Mouse (Mus musculus) activated CD4-positive, CD25-positive, alpha-beta regulatory T cell, adult 4 months (primary cell): ENCODE data around the gene Samd13. TPM values are rescaled to one million over a fixed set of nuclear protein-coding genes. Genes with fewer than 3 reads are reported as not detected.

Experiments used
- ATAC-seq: one replicate; pipeline ENCODE4 v1.8.0; 2017
- polyA plus RNA-seq, 2 experiments: library from polyadenylated mRNA; unstranded; fragments of 100-300 nt; shearing (Covaris generic); gene quantifications; one replicate each; pipeline ENCODE4 v1.2.1; 2017

Samd13 gene
- polyA plus RNA-seq, 2 experiments from 2014 or later, result 0.21 TPM; not detected in 1

GRCm38 (mm10) chr3:146611821-146612220 is 73.6 kb downstream of the Samd13 start:
- no peak for ATAC-seq

- no peak for ATAC-seq
These were observed 74.1 kb downstream of the Samd13 start for GRCm38 (mm10) chr3:146611261-146611660.

GRCm38 (mm10) chr3:146610322-146610721 is 75.1 kb downstream of the Samd13 start:
- ATAC-seq, result no peak

- ATAC-seq, result no peak
These were observed 78.0 kb downstream of the Samd13 start for GRCm38 (mm10) chr3:146607368-146607767.

- no peak for ATAC-seq
These were observed 80.7 kb downstream of the Samd13 start for GRCm38 (mm10) chr3:146604647-146605046.

GRCm38 (mm10) chr3:146602531-146602930 is 82.9 kb downstream of the Samd13 start:
- no peak for ATAC-seq

GRCm38 (mm10) chr3:146601205-146601604 is 84.2 kb downstream of the Samd13 start:
- no peak for ATAC-seq

- no peak for ATAC-seq
These were observed 86.0 kb downstream of the Samd13 start for GRCm38 (mm10) chr3:146599198-146599900.

- no peak for ATAC-seq
These were observed 87.0 kb downstream of the Samd13 start for GRCm38 (mm10) chr3:146598411-146598810.

- ATAC-seq, result no peak
These were observed 88.5 kb downstream of the Samd13 start for GRCm38 (mm10) chr3:146596864-146597263.

GRCm38 (mm10) chr3:146596387-146596786 is 89.0 kb downstream of the Samd13 start:
- no peak for ATAC-seq

- ATAC-seq, result no peak
These were observed 90.0 kb downstream of the Samd13 start for GRCm38 (mm10) chr3:146595440-146595839.

Other genes starting within 250 kb of the Samd13 start
- gene Ctbs, start 235.8 kb downstream of the Samd13 start, polyA plus RNA-seq, result 10 to 100 TPM in 1 of 2 experiments, 1 to 10 TPM in 1; 6.3 to 10.3 TPM
- gene Spata1, start 185.8 kb downstream of the Samd13 start, polyA plus RNA-seq, result 1 to 10 TPM; 7.8 to 8.1 TPM
- 100 to 1,000 TPM; 331 to 371 TPM for gene Gng5, start 185.8 kb downstream of the Samd13 start, polyA plus RNA-seq
- gene Rpf1, start 164.2 kb downstream of the Samd13 start, polyA plus RNA-seq, result 10 to 100 TPM; 43.8 to 44.1 TPM
- not detected for gene Uox, start 115.2 kb downstream of the Samd13 start, polyA plus RNA-seq
- not detected for gene Dnase2b, start 70.0 kb downstream of the Samd13 start, polyA plus RNA-seq
- not detected for gene 4930503B20Rik, start 34.3 kb downstream of the Samd13 start, polyA plus RNA-seq
- 100 to 1,000 TPM; 127 to 144 TPM for gene Prkacb, start 127.4 kb upstream of the Samd13 start, polyA plus RNA-seq
- not detected for gene Ttll7, start 166.8 kb upstream of the Samd13 start, polyA plus RNA-seq